Mouse (Mus musculus) thymus, postnatal 14 days (tissue): ENCODE data around the gene Zbtb16.

ENCODE experiments used
- DNase-seq: peaks from one replicate; pipeline ENCODE4 v3.0.0; 2021

Zbtb16 gene

DNA sequence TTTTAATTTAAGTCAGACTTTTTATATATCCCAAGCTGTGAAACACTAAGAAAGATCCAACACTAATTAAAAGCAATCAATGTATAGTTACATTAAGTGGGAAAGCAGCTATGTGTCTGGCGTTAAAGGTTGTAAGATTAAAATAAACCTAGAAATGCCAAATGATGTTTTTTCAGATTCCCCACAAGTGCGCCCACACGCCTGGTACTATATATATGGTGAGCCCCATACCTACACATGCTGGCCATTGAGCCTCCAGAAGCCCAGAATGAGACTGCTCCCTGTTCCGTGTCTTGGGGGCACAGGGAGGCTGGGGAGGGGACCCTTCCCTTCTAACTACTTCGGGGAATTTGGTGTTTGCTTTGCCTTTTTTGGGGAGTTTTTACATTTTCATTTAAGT lies 34.7 kb downstream of the Zbtb16 start:
- DNase-seq: no peak

DNA sequence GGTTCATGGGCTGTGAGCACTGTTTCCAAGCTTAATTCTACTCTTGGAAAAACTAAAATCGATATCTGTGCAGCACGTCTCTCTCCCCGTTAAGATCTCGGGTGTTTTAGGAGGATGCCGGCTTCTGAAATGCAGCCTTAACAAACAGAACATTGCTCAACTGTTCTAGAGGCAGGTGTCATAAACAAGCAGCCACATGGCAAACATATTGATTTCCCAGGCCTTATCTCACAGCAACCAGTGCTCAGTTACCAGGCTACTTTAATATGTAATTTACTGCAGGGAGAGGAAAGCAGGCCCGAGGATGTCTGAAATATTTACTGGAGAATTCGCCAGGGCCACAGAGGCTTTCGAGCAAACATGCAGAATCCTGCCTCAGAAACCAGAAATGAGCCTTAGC lies 35.4 kb downstream of the Zbtb16 start:
- no peak for DNase-seq

DNA sequence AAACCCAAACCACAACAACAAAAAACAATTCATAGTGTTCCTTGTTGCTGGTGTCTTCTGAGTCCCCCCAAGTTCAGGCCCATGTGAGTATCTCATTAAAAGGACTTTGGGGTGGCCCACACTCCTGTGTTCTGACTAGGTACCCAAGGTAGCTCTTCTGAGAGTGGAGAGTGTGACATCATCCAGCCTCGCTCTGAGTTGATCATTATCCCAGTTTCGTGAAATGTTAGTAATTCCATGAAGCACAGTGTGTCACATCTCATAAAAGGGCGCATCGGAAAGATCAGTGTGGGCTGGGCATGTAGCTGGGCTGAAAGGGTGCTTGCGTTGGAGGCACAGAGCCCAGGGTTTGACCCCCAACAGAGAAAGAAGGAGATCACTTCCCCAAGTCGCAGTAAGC lies 38.0 kb downstream of the Zbtb16 start:
- DNase-seq: no peak

DNA sequence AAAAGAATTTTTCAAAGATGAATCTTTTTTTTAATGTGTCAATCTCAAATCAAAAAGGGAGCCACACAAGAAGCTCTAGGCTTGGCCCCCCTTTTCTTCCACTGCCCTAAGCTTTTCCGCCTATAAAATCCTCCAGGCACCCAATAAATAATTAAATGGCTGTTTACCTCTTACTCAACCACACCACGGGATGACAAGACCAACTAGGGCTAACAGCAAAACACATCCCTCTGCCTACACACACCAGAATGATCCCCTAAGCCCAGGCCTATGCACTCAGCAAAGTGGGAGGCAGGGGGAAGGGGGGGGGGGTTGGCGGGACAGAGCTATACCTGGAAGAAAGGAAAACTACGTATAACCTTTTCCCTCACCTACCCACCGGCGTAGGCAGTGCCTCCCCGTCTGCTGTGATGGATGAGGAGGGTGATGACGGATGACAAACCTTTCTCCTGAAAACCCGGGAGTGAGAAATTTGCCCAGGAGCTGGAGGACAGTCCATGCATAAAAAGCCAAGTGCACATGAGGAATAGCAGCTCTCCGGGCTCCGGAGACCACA lies 39.7 kb downstream of the Zbtb16 start:
- DNase-seq: no peak

DNA sequence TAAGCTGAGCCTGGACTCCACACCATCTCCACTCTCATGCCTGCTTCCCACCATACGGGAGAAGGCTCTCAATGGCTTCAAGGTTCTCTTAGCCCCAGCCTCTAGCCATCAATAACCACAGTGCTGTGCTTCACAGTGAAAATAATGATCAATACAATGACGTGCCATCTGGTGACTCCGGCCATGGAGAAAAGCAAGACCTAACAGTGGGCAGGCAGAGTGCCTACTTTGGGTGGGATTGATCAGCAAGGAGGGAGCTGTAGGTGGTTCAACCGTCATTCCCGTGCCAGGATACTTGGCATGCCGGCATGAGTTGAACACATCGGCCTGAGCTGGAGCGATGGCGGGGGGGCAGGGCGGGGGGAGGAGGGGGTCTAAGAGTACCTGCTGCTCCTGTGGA lies 40.3 kb downstream of the Zbtb16 start:
- DNase-seq: no peak

DNA sequence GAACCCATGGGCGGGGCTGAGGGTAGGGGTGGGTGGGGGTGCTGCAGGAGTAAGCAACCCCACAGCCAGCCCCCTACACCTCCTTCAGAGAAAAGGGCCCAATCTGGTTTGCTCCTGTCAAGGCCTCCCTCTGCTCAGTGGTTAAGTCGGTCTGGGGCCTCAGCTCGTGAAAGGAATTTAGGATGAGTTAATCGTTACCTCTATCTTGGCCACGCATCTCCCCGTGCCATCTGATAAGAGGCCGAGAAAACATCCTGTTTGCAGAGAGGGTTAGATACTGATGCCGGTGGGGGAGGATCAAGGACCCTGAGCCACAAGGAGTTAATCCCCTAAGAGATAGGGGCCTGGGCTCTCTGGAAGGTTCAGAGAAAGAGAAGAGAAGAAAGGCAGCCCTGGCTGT lies 40.9 kb downstream of the Zbtb16 start:
- DNase-seq: peak; percentile 28

DNA sequence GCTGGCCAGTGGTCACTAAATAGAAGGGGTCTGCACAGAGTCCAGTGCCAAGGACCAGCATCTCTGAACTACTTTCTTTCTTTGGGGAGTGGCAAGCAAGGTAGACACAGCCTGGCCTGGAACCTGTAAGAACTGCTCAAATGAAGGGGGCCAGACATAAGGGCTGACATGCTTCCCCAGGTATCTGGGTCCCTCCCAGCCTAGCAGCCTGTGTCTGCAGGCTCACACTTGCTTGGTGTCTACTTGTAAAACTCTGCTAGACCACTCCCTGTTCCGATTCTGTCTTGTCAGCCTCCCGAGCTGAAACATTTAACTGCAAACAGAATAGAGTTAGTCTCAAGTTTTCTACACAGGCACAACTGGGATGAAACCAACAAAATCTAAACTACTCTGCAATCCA lies 41.6 kb downstream of the Zbtb16 start:
- no peak for DNase-seq

DNA sequence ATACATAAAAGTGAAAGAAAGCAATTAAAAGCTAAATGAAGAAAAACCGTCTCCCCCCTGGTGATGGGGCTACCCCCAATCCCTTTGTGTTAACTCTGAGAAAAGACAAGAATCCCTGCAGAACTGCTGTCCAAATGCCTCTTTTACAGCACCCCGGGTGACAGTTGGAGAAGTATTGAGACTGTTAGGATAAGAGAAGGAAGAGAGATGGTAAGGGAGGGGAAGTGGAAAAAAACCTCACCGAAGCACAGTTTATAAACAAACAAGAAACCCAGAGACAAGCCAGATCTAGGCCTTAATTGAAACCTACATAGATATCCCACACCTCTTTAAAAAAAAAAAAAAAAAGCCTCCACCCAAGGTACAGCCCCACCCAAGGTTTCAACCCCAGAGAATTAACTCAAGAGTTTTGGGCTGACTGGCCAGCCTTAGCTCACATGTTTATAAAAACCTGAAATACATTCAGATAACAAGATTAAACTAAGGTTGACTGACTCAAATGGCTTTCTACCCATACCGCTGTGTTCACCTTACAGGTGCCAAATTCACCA lies 42.3 kb downstream of the Zbtb16 start:
- no peak for DNase-seq

DNA sequence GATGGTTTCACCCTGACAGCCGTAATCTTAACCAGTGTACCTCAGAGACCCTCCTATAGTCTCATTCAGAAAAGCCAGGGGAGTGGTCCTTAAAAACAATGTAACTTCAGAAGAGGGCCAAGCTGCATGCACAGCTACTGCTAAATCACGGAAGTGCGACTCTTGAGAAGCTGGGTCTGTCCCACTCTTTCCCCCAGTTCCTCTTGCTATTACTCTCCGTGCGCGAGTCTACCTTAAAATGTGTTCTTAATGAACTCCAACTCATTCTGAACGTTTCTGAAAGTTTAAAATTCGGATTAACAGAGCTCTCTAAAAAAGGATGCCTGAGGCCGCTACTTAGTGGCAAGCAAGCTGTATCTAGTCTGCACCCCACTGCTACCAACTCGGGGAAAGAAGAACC lies 45.4 kb downstream of the Zbtb16 start:
- no peak for DNase-seq

DNA sequence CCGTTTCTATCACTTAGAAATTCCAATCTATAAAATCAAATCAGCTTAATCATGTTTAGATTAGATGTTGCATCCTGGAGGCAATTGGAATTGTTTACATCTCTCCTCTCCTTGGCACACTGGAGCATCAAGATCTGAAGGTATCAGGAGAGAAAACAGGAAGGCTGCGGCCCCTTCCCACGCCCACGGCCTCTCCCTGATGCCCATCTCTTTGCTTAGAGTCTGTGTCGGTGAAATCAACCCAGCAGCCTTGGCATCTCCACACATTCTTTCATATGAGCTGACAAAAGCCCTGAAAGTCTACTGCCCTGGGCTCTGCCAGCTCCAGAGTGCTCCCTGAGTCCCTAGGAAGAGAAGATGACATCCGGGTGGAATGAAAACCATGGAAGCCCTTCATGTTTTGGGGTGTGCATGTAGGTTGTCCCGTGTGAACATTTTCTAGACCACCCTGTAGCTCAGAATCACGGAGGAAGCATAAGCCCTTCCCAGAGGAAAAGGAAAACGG lies 48.1 kb downstream of the Zbtb16 start:
- no peak for DNase-seq

DNA sequence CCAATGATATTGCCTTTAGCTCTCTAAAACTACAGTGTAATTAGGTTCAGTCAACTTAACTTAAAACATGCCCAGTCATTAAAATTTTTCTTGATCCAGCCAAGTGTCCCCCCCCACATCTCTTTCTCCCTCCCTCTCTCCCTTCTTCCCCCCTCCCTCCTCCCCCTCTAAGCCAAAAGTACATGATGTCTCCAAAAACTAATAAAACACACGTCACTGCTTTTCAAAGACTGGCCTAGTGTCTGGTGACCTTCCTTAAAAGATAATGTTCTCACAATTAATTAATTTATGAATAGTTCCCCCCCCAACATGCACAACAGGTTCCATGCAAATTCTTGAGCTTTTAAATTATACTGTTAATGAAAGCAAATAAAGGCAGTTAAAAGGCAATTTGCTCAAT lies 48.7 kb downstream of the Zbtb16 start:
- no peak for DNase-seq

DNA sequence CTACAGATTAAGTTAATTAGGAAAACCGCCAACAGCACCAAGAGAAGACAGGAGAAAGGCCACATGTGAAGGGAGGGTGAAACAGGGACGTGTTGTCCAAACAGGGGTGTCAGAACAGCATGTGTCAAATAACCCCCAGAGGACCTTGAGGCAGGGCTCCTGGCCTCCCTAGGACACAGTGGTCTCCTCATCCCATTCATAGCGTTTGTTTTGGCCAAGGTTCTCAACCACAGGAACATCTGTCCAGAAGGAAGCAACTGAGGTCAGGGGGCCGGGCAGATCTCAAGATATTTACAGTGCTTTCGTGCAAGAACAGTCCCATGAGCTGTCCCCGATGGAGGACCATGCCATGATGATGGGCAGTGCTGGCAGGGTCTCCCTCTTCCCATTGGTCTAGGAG lies 49.2 kb downstream of the Zbtb16 start:
- no peak for DNase-seq

DNA sequence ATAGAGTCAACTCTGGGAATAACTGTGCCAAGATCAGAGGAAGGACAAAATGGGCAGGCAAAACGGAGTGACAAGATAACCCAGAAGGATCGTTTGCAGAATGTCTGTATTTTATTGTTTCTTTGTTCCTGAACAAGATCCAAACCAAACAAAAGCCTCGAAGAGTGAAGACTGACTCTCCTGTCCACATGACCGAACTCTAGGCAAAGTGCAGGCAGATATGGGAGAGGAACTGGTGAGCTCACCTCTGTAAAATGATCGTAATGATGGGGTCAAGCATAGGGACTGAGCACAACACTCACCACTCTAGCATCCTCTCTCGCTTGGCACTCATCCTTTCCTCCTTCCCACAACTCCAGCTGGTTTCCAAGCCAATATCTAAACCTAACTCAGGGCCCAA lies 51.1 kb downstream of the Zbtb16 start:
- DNase-seq: no peak

DNA sequence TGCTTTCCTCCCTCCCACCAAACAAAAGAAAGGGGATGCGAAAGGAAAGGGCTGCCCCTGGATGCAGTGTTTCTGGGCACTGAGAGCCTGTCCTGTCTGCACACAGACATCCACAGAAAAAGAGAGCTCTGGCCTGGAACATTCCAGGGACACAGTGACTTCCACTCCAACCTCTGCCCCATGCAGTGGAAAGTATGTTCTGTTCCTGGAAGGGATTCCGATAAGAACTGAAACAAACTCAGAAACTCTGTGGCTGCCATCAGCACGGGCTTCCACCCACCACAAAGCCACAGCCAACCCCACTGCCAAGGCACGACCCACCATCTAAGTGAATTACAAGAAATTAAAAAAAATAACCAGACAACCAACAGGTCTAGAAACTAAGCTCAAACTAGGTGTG lies 52.7 kb downstream of the Zbtb16 start:
- no peak for DNase-seq

DNA sequence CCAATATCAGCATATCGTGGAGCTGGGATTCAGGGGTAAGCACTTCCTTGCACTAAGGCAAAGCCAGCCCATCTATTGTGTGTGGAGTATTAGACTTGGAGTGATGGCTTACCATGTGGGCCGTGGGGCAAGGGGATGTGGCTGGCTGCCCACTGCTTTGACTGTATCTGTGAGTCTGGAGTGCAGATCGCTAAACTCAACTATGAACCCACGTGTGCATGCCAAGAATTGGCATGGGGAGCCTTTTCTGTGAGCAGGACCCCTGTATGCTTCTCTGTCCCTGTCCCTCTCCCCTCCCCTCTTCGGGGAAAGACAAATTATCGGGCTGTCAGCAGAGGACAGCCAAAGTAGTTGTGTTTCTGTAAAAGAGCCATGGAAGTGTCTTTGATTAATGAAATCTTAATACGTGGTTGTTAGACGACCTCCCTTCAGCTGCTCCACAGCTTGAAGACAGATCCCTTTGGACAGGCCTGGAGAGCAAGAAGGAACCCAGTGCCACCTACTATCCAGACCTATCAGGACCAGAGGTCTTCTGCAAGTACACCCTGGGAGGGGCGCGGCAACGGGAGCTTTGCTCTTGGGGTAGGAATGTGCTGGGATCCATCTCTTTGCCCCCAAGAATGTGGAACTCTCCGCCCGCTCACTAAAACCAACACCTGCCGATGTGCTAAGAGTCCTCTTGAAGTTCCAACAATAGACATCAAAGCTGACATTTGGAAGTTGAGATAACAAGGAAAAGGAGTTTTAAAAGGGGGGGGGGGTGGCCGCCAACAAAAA lies 53.5 kb downstream of the Zbtb16 start:
- DNase-seq: no peak

DNA sequence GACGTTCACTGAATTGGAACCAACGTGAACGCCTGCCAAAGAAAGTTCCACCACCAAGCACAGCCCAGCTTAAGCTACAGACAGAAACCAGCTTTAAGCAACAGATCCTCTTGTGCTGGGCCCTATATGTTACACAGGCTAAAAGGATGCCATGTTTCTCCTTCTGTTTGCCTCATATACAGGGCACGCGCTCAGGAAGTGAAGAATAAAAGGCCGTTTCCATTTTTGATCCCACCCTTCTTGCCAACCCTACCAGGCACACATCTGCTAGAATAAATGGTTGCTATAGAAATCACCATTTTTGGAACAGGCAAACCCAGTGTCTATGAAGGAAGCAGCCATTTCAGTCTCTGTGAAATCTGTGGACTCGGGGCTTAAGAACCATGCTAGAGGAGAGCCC lies 59.8 kb downstream of the Zbtb16 start:
- no peak for DNase-seq

DNA sequence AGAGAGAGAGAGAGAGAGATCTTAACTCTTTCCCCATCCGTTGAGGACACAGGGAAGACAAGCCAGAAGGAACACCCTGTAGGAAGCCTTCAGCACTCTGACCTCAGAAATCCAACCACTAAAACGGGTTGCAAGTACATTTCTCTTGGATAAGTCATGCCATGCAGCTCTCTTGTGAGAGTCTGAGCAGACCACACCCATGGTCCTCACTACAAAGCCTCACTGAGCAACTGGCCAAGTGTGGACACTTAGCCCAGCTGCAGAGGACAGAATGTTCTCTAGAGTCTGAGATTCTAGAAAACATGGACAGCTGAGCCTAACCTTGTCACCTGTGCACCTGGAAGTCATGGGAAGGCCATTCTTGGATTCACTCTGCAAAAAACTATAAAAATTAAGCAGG lies 60.5 kb downstream of the Zbtb16 start:
- no peak for DNase-seq

DNA sequence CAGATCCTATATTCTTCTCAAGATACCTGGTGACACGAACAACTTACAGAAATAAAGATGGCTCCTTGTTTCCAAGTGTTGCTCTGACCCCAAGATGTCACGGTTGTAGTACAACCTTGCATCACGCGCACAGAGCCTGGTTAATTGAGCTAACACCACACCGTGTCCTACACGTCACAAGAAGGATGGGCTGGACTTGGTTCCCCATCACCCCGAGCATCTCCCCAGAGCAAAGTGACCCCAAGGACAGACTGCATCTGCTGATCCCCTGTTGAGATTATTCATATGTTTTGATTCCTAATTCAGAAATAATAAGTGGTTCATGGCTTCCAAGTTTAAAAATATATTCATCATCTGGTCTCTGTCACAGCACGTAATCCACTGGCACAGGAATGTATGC lies 62.3 kb downstream of the Zbtb16 start:
- no peak for DNase-seq

DNA sequence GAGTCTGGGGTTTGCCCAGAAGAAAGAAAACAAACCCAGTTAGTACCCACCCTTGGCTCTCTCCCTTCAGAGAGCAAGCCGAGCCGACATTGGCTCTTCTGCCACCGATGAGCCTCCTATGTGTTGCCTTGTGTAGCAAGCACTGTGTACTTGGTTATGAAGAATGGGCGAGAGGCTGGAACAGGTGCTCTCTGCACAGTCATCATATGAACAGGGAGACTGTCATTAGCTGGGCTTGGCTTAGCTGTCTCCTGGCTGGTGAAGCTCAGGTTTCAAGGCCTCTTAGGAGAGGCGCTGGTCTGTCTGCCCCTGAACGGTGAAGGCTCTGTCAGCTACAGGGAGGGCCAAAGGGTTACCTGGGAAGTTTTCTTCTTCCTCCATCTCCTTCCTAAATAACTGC lies 62.9 kb downstream of the Zbtb16 start:
- no peak for DNase-seq

DNA sequence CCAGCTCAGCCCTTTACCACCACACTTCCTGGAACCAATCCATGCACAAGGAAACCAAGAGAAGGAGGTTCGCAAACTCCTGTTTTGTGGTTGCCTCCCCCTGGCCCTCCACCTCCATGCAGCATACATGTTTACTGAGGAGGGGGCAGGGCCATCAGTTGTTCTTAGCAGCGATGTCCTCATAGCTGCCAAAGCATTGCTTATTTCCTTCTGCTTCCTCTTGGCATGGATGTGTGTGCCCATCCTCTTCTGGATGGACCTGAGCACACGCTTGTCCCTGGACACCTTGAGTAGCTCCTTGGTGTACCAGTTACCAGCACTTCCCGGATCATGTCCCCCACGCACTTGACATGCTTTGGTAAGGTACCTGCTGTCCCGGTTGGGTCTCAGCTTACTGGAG lies 64.5 kb downstream of the Zbtb16 start:
- DNase-seq: no peak

DNA sequence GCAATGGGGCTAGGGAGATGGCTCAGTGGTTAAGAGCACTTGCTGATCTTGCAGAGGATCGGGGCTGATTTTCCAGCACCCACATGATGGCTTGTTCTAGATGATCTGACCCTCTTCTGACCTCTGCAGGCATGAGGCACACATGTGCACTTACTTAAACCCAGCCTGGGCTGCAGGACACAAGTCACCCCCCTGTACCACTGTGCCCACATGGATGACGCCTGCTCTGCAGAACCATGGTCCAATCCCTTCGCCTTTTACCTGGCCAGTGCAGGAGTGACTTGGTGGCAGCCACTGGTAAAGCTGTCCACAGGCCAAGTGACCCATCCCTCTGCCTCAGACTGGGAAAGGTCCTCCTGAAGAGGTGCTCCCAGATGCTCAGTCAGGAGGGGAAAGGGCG lies 67.1 kb downstream of the Zbtb16 start:
- no peak for DNase-seq

DNA sequence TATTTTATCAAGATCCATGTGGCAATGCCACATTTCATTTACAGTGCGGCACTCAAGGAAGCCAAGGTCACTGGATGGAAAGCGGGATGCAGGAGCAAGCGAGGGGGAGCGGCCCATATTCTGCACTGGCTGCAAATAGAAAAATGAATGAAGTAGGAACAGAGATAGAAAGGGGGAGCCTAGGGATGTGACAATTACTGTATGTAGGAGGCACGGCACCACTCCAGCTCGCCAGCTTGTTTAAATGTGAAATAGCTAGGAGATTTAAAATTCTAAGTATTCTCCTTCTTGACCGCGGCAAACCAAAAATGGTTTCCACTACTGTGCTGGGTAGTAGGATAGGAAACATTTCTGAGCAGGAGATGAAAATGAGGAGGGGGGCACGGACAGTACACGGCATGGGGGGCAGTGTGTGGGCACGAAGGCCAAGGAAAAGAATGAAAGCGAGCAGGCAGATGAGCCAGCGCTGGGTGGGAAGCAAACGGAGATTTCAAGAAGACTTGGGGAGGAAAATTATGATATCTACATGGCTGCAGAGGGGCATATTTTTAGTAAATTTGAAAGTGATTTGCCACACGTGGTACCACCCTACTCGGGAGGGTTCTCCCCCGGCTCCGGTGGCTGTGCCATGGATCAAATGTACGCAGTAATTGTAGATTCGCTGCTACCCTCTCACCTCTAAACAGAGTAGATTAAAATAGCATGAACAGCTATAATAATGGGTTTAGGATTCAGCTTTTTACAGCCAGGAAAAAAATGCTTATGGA lies 68.2 kb downstream of the Zbtb16 start:
- no peak for DNase-seq

DNA sequence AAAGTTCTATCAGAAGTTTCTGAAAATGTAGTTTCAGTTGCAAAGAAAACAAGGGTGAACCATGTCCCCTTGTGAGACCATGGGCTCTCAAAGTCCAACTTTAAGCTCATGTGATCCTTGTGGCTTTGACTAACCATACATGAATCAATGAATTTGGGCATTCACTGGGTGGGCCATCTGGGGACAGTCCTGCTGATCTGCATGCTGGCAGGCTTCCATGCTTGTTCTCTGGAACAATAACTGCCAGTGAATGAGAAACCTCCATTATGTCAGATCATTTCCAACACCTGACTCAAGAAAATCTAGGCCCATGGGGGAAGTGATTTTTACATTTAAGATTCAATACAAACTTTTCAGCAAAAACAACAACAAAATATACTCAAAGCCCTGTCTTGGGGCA lies 70.1 kb downstream of the Zbtb16 start:
- no peak for DNase-seq

DNA sequence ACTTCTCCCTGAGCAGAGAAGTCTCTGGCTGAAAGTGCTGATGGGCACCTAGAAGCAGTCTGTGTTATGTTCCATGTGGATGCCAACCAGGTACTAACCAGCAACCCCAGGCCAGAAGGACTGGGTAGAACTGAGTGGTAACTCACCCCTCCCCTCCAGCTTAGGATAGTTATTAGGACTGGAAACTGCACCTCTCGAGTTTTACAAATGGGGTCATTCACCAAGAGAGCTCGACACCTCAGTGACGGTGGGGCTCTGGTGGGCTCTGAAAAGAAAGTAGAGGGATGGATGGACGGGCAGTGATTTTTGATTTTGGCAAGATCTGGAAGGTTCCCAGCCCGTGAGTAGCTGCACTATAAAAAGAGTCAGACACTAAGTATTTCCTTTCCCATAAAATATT lies 71.7 kb downstream of the Zbtb16 start:
- DNase-seq: no peak
